Mouse (Mus musculus) megakaryocyte, embryonic 14.5 days (primary cell): ENCODE results near the gene Alk.

ENCODE experiments used
- FLI1 ChIP-seq: IDR thresholded peaks from 2 replicates; pipeline ENCODE4 v1.6.1; 2012; ENCODE audit warnings: low read length, inconsistent platforms, mixed read lengths
- GATA1 ChIP-seq: IDR thresholded peaks from 3 replicates; pipeline ENCODE4 v1.6.1; 2012; ENCODE audit warnings: mixed read lengths, low read length, inconsistent platforms, borderline replicate concordance

DNA sequence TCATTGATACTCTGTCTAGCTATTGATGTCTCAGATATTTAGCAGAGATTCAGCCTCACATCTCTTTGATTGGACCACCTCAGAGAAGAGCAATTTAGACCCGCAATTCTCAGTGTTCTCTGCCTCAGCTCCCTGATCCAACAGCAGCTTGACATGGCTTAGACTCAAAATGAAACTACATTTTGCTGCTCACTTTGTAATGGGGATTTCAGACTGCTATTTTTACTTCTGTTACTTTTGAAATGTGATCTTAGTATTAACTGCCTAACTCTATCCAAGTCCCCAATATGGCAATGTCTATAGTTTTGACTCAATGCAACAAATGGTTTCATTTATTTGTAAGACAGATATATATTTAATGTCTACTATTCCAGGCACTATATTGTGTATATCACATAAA is 332.8 kb downstream of the Alk start:
- no peak for TF ChIP-seq GATA1
- no peak for TF ChIP-seq FLI1
